Mouse (Mus musculus): Measurements from ENCODE around the gene AC129217.1.
"Not testable (repeated sequence)": the region's sequence is repeated elsewhere in the genome, so short reads cannot be mapped to it uniquely, and the experiment has no call there.

AC129217.1 gene

GRCm38 (mm10) chr19:8830664-8831063 lies 1.1 kb downstream of the AC129217.1 start:
- DNase-seq (ENCODE audit: low spot score in 2 of 2): no peak

- no peak for DNase-seq (ENCODE audit: low spot score in 2 of 2)
Observed at GRCm38 (mm10) chr19:8831262-8831661, 1.7 kb downstream of the AC129217.1 start.

GRCm38 (mm10) chr19:8832971-8833370 lies 3.4 kb downstream of the AC129217.1 start:
- no peak for DNase-seq (ENCODE audit: low spot score in 2 of 2)

GRCm38 (mm10) chr19:8836327-8836726 lies 6.8 kb downstream of the AC129217.1 start:
- not testable (repeated sequence) for DNase-seq (ENCODE audit: low spot score in 2 of 2)

GRCm38 (mm10) chr19:8837251-8837791 lies 7.7 kb downstream of the AC129217.1 start, which contains the start of gene Bscl2:
Gene Bscl2, plus strand, starts transcription at chr19:8837467.
- DNase-seq (ENCODE audit: low spot score in 2 of 2): peak; percentile 85 to 86

- no peak for DNase-seq (ENCODE audit: low spot score in 2 of 2)
Observed at GRCm38 (mm10) chr19:8838041-8838730, 8.6 kb downstream of the AC129217.1 start.

- peak; percentile 78 to 84 for DNase-seq (ENCODE audit: low spot score in 2 of 2)
Observed at GRCm38 (mm10) chr19:8839103-8839907, 9.7 kb downstream of the AC129217.1 start, which contains the start of gene Gng3. Gene Gng3, minus strand, starts transcription at chr19:8839194.

GRCm38 (mm10) chr19:8839908-8840791 lies 10.6 kb downstream of the AC129217.1 start:
- DNase-seq (ENCODE audit: low spot score in 2 of 2): peak; percentile 66 to 69

GRCm38 (mm10) chr19:8841012-8841411 lies 11.4 kb downstream of the AC129217.1 start:
- no peak for DNase-seq (ENCODE audit: low spot score in 2 of 2)

- no peak for DNase-seq (ENCODE audit: low spot score in 2 of 2)
Observed at GRCm38 (mm10) chr19:8842961-8843360, 13.4 kb downstream of the AC129217.1 start.

GRCm38 (mm10) chr19:8844371-8845129 lies 15.0 kb downstream of the AC129217.1 start:
- peak; percentile 42 to 66 for DNase-seq (ENCODE audit: low spot score in 2 of 2)

- DNase-seq (ENCODE audit: low spot score in 2 of 2): no peak
Observed at GRCm38 (mm10) chr19:8848356-8848755, 18.8 kb downstream of the AC129217.1 start.

GRCm38 (mm10) chr19:8850402-8850901 lies 20.9 kb downstream of the AC129217.1 start, which contains the start of gene Lrrn4cl:
Gene Lrrn4cl, plus strand, starts transcription at chr19:8850768.
- no peak for DNase-seq (ENCODE audit: low spot score in 2 of 2)

GRCm38 (mm10) chr19:8851639-8852038 lies 22.1 kb downstream of the AC129217.1 start:
- no peak for DNase-seq (ENCODE audit: low spot score in 2 of 2)

- DNase-seq (ENCODE audit: low spot score in 2 of 2): no peak
Observed at GRCm38 (mm10) chr19:8852236-8852928, 22.8 kb downstream of the AC129217.1 start.

- DNase-seq (ENCODE audit: low spot score in 2 of 2): no peak
Observed at GRCm38 (mm10) chr19:8853117-8853516, 23.5 kb downstream of the AC129217.1 start.

GRCm38 (mm10) chr19:8857689-8858088 lies 28.1 kb downstream of the AC129217.1 start:
- DNase-seq (ENCODE audit: low spot score in 2 of 2): no peak

GRCm38 (mm10) chr19:8859018-8859417 lies 29.4 kb downstream of the AC129217.1 start:
- no peak for DNase-seq (ENCODE audit: low spot score in 2 of 2)

GRCm38 (mm10) chr19:8864265-8864664 lies 34.7 kb downstream of the AC129217.1 start:
- no peak for DNase-seq (ENCODE audit: low spot score in 2 of 2)

GRCm38 (mm10) chr19:8870381-8870780 lies 40.8 kb downstream of the AC129217.1 start:
- not testable (repeated sequence) for DNase-seq (ENCODE audit: low spot score in 2 of 2)

Data from frontal cortex, postnatal 10 days (tissue).